Mouse (Mus musculus): Measurements from ENCODE around the gene Vwf.

Vwf gene

DNA sequence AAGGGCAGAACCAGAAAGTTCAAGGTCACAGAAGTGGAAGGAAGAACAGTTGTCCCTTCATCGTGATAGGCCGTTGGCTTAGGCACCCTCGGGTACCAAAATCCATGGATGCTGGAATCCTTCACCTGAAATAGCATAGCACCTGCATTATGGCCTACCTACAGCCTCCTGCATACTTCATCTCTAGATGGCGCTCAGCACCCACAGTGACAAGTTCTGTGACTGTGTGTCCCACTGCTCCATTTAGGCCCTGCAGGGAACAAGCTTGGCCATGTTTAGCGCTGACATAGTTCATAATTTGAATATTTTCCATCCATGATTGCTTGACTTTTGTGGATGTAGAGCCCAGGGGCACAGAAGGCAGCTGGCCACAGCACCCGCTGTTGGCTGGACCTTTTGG is 62.5 kb downstream of the Vwf start:
- in situ Hi-C loops (cut with MboI, MseI), result no loop called here

DNA sequence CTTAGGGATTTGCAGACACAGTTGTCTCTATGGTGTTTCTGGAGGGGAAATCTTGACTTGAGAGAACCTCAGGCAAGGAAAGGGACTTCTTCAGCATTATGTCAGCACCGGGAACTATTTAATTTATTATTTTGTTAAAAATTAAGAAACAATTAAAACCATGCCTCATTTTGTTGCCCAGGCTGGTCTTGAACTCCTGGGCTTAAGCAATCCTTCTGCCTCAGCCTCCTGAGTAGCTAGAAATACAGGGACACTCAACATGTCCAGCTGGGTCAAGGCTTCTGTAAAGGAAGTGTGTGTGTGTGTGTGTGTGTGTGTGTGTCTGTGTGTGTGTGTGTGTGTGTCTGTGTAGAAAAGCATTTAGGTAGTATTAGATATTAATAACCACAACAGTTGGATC is 71.3 kb downstream of the Vwf start:
- in situ Hi-C loops (cut with MboI, MseI), result no loop called here

- in situ Hi-C loops (cut with MboI, MseI), result loop anchor here in 1 of 2 experiments (5.0 kb wide), 1 partner anchor 37 kb away; no protein-coding TSS in a partner anchor
These were observed 74.2 kb downstream of the Vwf start for GRCm38 (mm10) chr6:125620764-125621163.

- in situ Hi-C loops (cut with MboI, MseI), result loop anchor here in 1 of 2 experiments (5.0 kb wide), 1 partner anchor 35 kb away; no protein-coding TSS in a partner anchor
These were observed 75.9 kb downstream of the Vwf start for GRCm38 (mm10) chr6:125622434-125622833.

- in situ Hi-C loops (cut with MboI, MseI), result no loop called here
These were observed 93.9 kb downstream of the Vwf start for GRCm38 (mm10) chr6:125640486-125640885.

DNA sequence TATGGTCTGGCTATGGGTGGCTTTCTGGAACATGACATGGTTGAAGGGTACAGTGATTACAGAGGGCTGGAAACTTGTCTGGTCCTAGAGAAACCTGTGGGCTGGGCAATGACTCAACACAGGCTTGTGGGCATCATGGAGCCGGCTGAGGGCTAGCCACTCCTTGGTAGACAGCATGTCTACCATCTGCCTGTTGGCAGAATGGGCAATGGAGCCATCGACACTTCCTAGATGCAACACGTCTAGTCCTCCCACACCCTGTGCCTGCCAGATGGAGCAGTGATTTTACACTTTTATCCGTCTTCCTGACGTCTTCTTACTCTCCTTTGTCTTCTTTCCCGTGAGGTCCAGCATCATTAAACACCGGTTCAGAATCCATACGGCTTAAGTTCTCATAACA is 94.6 kb downstream of the Vwf start:
- in situ Hi-C loops (cut with MboI, MseI), result no loop called here

- in situ Hi-C loops (cut with MboI, MseI), result no loop called here
These were observed 102.4 kb downstream of the Vwf start for GRCm38 (mm10) chr6:125648964-125649363.

DNA sequence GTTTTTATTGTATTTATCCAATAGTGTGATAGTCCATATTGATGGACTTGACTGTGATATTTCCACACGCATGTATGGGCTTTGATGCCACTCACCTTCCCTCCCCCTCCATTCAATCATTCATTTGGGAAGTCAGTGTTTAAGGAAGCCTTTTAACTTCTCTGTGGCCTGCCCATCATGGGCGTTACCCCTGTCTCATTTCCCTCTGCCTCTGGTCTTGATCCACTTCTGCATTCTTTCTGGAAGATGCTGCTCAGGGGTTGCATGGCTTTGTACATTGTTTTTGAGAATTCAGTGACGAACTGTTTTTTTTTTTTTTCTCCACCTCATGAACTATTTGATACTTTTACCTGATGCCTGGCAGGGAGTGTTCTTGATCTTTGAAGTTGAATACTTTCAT is 104.8 kb downstream of the Vwf start:
- in situ Hi-C loops (cut with MboI, MseI), result no loop called here

GRCm38 (mm10) chr6:125653416-125653815 is 106.8 kb downstream of the Vwf start:
- in situ Hi-C loops (cut with MboI, MseI), result no loop called here

DNA sequence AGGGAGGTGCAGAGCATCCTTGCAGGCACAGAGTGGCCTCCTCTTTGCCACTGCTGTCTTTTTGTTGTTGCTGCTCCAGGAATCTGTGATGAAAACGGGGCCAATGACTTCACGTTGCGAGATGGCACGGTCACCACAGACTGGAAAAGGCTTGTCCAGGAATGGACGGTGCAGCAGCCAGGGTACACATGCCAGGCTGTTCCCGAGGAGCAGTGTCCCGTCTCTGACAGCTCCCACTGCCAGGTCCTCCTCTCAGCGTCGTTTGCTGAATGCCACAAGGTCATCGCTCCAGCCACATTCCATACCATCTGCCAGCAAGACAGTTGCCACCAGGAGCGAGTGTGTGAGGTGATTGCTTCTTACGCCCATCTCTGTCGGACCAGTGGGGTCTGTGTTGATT is 110.3 kb downstream of the Vwf start:
- in situ Hi-C loops (cut with MboI, MseI), result loop anchor here in 1 of 2 experiments (5.0 kb wide), 1 partner anchor 35 kb away; no protein-coding TSS in a partner anchor

DNA sequence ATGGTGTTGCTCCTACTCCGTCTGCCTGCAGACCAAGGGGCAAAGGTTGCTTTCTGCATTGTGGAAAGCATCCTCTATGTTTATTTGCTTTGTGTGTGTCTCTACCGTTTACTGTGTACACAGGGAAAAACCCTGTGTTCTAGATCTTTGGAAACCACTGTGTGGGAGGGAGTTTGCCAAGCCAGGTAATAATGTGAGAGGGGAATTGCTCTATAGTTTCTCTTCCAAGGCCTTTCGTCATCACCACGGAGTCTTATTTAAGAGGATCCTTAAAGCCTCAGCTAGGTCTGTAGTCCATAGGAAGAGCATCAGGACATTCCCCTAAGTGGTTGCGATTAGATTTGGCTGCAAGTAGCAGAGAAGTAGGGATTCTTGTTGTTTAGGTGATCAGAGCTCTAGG is 111.4 kb downstream of the Vwf start:
- in situ Hi-C loops (cut with MboI, MseI), result loop anchor here in 1 of 2 experiments (5.0 kb wide), 1 partner anchor 36 kb away; no protein-coding TSS in a partner anchor

- in situ Hi-C loops (cut with MboI, MseI), result no loop called here
These were observed 114.7 kb downstream of the Vwf start for GRCm38 (mm10) chr6:125661106-125661877.

GRCm38 (mm10) chr6:125663906-125664305 is 117.3 kb downstream of the Vwf start:
- in situ Hi-C loops (cut with MboI, MseI), result no loop called here

- in situ Hi-C loops (cut with MboI, MseI), result no loop called here
These were observed 125.3 kb downstream of the Vwf start for GRCm38 (mm10) chr6:125671835-125672234.

- in situ Hi-C loops (cut with MboI, MseI), result no loop called here
These were observed 131.9 kb downstream of the Vwf start for GRCm38 (mm10) chr6:125678492-125678891.

DNA sequence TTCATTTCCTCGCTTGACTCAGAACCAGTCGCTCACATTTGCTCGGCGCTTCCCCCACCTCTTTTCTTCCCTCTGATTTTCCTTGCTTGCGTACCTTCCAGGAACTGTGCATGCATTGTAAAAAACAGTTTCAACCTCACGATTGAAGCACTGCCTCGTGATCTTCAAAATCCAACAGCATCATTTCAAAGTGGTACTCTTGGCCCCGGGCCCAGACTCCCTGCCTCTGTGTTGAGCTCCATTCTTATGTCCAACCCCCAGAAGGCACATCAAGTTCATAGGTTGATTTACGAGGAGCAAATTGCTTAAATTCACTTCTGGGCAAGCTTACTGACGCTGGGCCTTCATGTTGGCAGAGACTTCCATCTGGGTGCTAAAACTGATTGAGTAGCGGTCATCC is 134.0 kb downstream of the Vwf start:
- in situ Hi-C loops (cut with MboI, MseI), result no loop called here

DNA sequence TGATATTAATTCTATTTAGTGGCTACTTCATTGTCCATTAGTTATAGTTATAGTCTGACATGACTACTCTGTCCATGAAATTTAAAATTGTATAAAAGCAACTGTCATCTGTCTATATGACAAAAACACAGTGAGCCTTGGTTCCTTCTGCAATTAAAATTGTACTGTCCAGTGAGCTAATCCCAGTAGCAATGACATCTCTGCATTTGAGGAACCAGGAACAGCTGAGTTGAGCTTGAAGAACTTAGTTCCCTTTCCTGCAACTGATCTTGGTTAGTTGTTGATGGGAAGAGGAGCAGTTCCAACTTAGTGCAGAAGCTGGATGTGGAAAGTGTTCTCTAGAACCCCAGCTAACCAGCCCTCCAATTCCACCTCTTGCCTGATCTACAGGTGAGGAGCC is 138.8 kb downstream of the Vwf start:
- in situ Hi-C loops (cut with MboI, MseI), result no loop called here

DNA sequence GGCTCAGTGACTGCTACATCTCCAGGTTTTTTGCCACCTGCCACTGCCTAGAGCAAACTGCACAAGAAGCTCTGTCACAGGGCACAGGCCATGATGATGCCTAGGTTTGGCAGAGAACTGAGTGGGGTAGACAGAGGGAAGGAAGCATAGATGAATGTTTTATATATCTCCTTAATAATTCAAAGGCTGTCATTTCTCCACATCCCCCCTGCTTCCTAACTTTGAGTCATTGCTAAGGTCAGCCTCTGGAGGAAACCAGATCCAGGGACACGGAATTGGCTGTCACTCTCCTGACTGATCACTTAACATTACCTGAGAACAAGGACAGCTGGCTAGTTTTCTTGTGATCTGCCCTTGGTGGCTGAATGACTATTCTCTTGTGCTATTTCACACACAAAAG is 141.4 kb downstream of the Vwf start:
- in situ Hi-C loops (cut with MboI, MseI), result no loop called here

GRCm38 (mm10) chr6:125690057-125690703 is 143.6 kb downstream of the Vwf start, which contains the start of gene Ano2:
Gene Ano2 (plus strand): TSS chr6:125690419.
- in situ Hi-C loops (cut with MboI, MseI), result no loop called here

DNA sequence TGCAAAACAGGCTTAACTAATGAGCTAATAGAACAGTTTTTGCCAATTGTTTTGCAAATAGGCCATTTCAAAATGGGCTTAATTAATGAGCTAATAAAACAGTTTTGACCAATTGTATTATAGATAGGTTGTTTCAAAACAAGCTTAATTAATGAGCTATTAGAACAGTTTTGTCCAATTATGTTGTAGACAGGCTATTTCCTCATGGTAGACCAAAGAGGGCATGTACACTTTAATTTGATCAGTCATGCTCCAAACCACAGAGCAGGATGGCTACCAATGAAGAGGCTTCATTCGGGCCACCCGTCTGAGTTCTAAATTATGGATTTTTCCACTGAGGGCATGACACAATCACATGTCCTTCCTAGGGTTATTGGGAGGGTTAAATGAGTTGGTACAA is 154.6 kb downstream of the Vwf start:
- in situ Hi-C loops (cut with MboI, MseI), result no loop called here

- in situ Hi-C loops (cut with MboI, MseI), result loop anchor here in 1 of 2 experiments (10.0 kb wide), 1 partner anchor 1184 kb away; no protein-coding TSS in a partner anchor
These were observed 164.7 kb downstream of the Vwf start for GRCm38 (mm10) chr6:125711261-125711660.

- in situ Hi-C loops (cut with MboI, MseI), result no loop called here
These were observed 179.8 kb downstream of the Vwf start for GRCm38 (mm10) chr6:125726408-125726807.

- in situ Hi-C loops (cut with MboI, MseI), result no loop called here
These were observed 180.9 kb downstream of the Vwf start for GRCm38 (mm10) chr6:125727484-125727911.
